Mouse (Mus musculus) kidney, postnatal 25 days (tissue): Measurements from ENCODE around the gene Mettl2.
"Not testable (repeated sequence)": the region's sequence is repeated elsewhere in the genome, so short reads cannot be mapped to it uniquely, and the experiment has no call there.

Source experiments
- DNase-seq, 2 experiments: peaks; one replicate each; pipeline ENCODE4 v3.0.0; 2021; ENCODE audit warnings: mixed read lengths in 2 of 2

Mettl2 gene

DNA sequence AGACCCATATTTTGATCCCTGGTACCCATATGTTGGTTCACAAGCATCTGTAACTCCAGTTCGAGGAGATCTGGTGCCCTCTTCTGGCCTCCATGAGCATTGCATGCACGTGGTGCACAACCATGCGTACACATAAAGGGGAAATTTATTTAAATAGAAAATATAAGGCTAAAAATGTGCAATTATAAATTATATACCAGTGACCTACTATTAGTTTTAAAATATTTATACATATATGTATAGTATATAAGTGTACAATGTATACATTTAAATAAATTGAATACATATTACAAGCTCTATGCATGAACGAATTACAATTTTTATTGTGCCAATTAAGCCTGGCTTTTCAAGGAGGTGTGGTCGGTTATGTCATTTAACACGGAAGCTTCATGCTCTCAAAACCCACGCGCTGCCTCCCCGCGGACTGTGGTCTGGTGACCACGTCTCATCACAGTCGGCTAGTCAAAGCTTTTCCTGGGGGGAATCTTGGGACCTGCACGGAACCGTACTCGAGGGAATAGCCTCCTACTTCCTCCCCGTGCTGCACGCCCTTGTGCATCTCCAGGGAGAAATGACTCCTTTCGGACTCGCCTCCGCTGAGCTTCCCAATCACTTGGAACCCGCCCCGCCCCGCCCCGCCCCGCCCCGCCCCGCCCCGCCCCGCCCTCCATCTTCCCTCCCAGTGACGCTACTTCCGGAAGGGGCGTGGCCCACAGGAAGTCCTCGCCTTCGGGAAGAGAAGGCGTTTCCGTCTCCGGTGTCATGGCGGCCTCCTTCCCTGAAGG lies at the start of gene Mettl2:
Gene Mettl2, plus strand, starts transcription at position 691 of the 785 bp plus-strand sequence.
- DNase-seq = peak; percentile 92 to 94

DNA sequence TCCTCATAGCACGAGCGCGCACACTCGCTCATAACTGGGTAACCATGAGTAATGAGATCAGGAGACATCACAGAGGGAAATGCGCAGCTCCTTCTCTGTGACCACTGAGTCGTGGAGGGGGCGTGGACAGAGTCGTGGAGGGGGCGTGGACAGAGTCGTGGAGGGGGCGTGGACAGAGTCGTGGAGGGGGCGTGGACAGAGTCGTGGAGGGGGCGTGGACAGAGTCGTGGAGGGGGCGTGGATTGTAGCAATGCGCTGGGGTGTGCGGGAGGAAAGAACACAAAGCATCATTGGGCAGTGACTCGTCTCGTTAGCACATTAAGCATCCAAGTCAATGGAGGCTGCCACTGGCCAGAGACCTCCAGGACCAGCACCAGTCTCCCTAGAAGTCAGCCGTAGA lies 13.8 kb upstream of the Mettl2 start:
- not testable (repeated sequence) for DNase-seq

DNA sequence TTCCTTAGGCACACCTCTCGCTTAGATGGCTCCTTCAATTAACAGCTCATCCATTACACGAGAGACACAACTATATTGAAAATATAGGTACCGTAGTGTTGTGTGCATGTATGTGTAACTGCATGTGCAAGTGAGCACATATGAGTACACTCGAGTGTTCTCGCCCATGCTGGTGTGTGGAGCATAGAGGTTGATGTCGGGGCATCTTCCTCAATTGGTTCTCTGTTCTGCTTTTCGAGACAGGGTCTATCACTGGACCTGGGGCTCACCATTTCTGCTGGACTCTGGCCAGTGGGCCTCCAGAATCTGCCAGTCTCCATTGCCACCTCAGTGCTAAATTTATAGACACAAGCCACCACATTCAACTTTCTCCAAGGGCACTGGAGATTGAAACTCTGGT lies 8.4 kb upstream of the Mettl2 start:
- no peak for DNase-seq

DNA sequence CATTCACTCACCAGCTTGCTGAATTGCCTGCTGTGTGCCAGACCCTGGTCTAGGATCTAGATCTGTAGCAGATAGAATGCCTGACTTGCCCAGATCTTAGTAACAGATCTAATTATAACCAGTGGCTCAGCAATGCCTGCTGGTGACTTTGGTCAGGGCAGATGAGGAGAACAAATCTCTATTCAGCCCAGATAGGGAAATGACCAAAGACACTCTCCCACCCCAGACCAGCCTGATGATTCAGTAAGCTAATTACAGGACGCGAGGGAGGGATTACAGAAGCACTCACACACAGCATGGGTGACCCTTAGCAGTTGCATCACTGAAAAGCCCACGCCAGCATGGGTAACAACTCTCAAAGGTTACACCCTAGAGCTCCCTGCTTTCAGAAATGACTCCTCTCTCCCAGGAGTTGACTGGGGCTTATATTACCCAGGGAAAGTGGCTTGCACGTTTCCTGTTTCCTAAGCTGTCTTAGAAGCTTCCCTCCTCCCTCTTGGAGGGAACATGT lies 5.6 kb upstream of the Mettl2 start:
- DNase-seq = no peak

DNA sequence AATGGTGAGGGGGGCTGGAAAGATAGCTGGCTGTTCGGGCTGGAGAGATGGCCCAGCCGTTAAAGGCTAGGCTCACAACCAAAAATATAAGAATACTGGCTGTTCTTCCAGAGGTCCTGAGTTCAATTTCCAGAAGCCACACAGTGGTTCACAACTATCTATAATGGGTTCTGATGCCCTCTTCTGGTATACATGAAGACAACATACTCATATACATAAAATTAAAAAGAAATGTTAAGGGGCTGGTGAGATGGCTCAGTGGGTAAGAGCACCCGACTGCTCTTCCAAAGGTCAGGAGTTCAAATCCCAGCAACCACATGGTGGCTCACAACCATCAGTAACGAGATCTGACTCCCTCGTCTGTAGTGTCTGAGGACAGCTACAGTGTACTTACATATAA lies 4.4 kb upstream of the Mettl2 start:
- DNase-seq = not testable (repeated sequence)

DNA sequence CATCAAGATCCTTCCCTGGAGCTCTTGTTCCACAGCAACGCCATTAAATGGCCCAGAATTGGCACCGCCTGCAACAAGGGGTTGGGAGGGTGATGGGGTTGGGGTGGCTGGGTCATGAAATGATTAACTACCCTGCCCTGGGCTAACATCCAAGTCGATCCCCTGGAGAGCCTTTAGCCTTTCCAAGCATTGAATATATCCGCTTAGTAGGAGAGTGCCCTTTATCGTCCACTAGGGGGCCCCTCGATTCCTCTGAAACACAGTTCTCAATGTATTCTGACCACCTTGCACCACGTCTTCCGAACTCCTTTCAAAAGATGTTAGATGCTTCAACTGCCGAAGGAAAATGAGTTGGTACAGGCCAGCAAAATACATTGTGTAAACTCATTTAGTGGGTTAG lies 2.2 kb upstream of the Mettl2 start:
- peak; percentile 88 to 90 for DNase-seq

DNA sequence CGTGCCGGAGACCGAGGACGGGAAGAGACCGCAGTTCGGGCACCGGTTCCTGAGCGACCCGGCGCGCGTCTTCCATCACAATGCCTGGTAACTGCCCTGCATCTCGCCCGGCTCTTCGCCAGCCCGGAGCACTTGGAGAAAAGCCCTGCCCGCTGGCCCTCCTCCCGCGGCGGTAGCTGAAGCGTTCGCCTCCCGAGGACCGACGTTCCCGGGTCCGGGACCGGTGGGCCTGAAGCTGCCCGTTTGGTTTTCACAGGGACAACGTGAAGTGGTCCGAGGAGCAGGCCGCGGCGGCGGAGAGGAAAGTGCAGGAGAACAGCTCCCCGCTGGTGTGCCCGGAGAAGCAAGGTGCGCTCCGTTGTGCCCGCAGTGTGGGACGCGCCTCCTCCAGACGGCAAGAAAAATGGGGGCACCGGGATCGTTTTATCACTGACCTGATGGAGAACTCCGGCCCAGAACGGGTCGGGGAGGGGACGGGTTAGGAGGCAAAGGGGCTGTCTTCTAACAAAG lies 350 bp downstream of the Mettl2 start:
- peak in 1 of 2 experiments; percentile 5 for DNase-seq

DNA sequence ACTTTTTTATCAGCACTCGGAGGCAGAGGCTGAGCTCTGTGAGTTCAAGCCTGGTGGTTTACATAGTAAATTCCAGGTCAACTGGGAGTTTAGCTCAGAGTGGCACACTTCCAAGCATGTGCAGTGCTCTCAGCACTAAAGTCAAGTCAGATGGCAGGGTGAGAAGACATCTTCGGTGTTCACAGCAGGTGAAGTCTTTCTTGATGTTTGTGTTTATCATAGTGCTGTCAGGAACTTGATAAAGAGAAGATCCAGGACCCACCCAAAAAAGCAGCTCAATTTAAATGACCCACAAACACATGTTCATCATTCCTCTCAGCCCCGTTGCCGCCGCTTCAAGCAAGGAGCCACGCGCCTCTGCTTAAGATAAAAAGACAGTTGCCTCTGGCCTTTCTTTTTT lies 9.5 kb downstream of the Mettl2 start:
- DNase-seq = no peak

DNA sequence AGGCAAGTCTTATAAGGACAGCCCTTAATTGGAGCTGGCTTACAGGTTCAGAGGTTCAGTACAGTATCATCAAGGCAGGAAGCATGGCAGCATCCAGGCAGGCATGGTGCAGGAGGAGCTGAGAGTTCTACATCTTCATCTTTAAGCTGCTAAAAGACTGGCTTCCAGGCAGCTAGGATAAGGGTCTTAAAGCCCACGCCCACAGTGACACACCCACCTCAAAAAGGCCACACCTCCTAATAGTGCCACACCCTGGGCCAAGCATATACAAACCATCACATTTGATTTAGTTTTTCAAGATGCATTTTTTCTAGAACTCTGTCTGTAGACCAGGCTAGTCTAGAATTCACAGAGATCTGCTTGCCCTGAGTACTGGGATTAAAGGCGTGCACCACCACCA lies 11.0 kb downstream of the Mettl2 start:
- not testable (repeated sequence) for DNase-seq

DNA sequence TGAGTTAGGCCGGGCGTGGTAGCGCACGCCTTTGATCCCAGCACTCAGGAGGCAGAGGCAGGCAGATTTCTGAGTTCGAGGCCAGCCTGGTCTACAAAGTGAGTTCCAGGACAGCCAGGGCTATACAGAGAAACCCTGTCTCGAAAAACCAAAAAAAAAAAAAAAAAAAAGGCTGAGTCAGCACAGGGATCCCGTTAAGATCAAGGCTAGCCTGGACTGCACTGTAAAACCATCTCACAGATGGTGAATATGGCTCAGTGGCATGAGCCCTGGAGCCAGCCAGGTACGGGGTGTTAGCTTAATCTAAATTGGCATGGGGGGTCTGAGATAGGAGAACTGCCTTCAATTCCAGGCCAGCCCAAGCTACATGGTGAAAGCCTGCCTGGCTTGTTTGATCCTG lies 14.3 kb downstream of the Mettl2 start:
- DNase-seq = not testable (repeated sequence)

DNA sequence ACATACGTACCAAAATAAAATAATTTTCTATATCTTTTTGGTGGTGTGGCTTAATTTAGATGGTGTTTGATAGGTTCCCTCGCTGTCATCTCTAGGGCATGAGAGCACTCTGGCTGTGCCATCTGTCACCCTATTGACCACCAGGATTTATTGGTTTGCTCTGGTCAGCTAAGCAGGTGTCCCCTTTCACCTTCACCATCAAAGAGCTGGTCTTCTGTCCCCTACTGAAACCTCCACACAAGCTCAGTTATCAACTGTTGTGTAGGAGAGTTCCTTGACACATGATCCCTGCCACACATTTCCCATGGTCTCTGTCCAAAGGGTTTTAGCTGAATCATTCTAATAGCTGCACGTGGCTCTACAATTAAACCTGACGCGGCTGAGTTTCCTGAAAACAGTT lies 14.9 kb downstream of the Mettl2 start:
- DNase-seq = no peak

DNA sequence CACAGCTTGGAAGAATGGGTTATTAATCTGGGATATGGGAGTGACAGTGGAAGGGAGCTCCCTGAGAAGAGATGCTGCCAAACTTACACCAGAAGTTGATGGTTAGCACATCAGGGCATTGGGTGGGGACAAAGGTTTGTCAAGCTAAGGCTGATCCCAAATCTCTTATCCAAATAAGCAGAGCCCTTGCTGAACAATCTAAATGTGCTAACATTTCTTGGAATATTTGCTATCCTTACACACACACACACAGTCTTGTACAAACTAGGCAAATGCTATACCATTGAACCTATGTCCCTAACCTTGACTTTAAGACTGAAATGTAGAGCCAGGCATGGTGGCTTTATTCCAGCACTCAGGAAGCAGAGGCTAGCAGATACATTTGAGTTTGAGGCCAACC lies 17.3 kb downstream of the Mettl2 start:
- no peak for DNase-seq

DNA sequence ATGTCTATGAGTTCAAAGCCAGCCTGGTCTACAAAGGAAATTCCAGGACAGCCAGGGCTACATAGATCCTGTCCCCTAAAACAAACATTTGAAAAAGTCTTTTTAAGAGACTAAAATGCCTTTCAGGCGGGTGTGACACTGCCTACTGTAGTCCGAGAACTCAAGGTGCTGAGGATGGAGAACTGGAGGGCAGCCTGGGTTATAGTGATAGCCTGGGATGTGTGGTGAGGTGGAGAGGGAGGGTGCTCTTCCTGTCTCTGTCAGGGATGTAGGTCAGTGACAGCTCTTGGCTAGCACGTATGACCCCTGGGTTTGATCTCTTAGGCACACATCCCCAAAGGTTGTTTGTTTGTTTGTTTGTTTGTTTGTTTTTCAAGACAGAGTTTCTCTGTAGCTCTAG lies 17.9 kb downstream of the Mettl2 start:
- DNase-seq = no peak

DNA sequence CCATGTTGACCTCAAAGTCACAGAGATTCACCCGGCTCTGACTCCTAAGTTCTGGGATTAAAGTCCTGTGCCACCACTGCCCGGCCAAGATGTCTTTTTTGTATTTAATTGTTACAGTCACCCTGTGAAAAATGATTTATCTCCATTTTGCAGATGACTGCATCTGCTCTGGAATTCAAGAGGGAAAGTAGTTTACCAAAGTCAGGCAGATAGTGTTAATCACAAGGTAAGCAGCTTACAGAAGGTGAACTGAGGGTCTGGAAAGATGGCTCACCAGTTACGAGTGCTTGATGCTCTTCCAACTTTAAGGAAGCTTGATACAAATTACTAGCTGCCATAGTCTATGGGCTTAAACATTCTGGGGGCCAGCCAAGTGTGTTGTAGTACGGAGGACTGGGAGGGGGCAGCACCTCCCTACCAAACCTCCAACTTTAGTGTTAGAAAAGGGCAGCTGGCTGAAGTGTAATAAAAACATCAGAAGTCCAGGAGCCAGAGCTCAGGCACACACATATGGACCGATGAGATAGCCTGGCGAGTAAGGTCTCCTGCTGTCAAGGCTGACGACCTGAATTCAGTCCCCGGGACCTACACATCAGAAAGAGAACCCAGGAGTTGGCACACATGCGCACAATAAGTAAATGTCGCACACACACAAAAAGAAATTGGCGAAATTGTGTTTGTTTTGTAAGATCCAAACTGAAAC lies 18.4 kb downstream of the Mettl2 start:
- peak in 1 of 2 experiments; percentile 57 for DNase-seq

DNA sequence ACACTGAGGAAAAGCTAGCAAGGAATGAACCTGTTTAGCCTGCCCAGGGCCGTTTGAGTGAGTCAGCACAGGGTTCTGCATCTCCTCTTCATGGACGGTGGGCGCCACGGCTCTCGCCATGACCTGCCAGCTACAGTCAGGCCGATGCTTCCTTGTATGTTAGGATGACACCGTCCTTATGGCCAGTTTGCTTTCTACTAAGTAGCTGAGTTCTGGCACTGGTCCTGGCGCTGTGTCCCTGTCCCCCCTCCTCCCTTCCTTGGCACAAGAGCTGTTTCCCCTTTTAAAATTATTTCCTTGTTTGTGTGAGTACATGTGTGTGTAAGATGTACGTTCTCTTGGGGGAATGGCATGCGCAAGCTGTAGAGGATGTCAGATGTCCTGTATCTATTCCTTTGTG lies 19.0 kb downstream of the Mettl2 start:
- no peak for DNase-seq

DNA sequence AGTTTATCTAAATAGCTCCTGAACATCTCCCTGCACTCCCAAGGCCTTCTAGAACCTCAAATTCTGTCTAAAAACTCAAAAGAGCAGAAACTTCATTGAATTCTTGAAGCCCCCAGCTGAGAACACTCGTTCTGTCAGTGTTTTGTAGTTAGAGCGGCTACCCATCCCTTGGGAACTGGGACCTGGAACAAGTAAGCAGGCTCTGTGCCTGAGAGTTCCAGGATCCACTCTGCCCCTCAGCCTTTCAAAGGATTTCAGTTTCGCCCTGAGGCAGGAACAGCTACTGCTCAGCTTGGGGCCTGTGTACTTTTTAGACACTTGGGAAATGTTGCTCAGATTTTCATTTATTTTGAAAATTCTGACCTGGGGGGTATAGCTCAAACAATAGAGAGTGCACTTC lies 20.4 kb downstream of the Mettl2 start, which contains the start of gene Gm10842:
Gene Gm10842, plus strand, starts transcription at position 301 of the 400 bp plus-strand sequence.
- no peak for DNase-seq

DNA sequence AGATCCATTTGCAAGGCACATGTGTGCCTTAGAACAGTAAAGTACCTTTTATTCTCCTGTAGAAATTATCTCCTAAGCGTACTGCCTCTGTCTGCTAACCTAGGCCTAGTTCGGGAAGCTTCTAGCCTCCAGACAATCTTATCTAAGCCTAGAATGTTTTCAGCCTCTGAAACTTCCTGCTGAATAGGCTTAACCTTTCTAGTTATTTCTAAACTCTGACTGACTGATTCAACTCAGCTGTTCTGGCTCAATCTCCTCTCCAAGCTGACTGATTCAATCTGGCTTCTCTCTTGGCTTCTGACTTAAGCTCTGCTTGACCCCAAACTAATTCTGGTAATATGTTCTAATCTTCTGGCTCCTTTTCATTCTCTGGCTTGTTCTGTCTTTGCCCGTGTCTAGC lies 23.1 kb downstream of the Mettl2 start:
- DNase-seq = no peak

DNA sequence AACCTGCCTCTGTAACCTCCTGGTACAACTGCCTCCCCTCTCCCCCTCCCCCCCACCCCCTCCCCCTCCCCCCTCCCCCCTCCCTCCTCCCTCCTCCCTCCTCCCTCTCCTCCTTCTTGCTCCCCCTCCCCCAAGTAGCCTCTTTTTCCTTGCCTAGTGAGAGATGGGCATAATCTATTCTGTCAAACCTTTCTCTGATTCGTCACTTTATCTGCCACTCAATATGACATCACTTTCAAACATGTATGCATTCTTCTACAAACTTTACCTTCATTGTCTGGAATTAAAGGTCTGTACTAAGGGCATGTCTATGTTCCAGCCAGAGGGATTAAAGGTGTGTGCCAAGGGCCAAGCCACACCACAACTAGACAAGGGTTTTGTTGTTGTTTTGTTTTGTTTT lies 23.5 kb downstream of the Mettl2 start:
- no peak for DNase-seq

DNA sequence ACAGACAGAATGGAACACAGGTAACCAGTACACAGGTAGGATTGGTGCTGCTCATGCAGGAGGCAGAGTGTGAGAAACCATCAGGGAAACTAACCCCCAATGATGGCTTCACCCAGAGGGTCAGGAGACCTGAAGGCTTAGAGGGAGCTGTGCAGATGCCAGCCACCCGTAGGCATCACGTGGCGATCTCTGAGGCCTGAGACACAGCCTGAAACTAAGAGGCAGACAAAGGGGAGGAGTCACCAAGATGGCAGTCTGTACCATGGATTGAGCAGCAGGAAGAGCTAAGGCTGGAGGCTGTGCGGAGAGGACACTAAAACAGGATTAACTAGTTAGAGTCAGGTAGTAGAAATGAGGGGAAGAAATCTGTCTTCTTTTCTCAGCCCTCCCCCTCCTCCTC lies 24.5 kb downstream of the Mettl2 start:
- no peak for DNase-seq

DNA sequence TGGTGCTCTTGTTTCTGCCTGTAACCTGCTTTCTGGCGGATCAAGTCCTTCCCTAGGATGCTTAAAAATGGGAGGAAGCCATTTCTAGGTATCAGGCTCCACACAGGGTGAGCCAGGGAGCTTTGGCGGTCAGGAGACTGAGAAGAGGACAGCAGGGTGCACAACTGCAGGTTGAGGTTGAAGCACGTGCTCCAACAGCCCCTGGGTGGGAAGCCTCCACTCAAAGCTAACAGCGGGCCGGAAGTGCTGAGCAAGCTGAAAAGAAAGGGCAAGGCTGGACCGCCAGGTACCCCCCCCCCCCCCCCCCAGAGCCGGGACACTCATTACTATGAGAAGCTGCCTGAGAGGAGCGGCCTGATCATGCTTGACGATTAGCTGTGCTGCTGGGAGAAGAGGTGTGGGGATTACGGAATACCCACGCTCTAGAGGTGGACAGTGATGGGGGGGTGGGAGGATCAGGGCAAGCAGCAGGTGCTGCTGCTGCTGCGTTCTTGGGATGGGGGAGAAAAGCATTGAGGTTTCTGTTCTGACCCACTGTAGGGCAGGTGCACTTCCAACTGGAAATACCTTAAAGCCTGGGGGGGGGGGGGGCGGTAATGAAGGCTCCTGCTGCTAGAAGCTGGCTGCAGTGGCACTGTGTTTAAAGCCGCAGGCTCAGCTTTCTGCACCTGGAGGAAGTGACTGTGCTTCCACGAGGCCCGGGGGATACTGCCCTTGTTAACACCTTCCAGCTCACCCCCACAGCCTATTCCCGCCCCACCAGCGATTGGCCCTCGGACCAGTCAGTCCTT lies 25.2 kb downstream of the Mettl2 start:
- DNase-seq = peak in 1 of 2 experiments; percentile 50

DNA sequence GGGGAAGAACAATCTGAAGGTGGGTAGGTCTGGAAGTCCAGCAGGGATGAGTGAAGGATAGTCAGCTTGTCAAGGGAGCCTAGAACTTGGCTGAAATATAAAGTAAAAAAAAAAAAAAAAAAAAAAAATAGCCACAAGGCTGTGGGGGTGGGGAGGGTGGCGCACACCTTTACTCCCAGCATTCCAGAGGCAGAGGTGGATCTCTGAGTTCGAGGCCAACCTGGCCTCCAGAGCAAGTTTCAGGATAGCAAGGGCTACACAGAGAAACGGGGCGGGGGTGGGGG lies 25.7 kb downstream of the Mettl2 start:
- no peak for DNase-seq

DNA sequence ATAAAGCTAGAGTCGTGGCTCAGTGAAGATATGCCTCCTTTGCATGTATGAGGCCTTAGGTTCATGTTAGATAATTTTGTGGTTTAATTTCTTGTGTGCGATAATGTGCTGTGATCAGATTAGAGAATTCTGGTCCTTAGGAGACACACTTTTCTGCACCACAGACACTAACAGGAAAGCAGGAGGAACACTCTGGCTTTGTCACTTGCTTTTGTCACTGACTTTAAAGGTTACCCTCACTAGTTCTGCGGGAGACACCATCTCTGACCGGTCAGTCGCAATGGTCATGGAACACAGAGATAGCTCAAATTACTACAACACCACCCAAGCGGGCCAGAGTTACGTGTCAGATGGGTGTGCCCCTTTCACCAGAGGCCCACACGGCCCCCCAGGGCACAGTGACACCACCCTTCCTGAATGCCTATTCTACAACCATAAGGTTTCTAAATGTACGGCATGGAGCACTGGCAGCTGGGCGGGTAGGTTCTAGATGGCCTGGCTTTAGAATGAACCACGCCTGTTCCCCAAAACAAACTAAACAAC lies 26.2 kb downstream of the Mettl2 start:
- no peak for DNase-seq
